Mouse (Mus musculus): ENCODE data around the gene Vmn1r160. TPM values are rescaled to one million over a fixed set of nuclear protein-coding genes. Genes with fewer than 3 reads are reported as not detected.
"Not testable (repeated sequence)": the region's sequence is repeated elsewhere in the genome, so short reads cannot be mapped to it uniquely, and the experiment has no call there.

Vmn1r160 gene
- total RNA-seq (2015) (not detected in 2 replicates), total RNA-seq (2017) (not detected in 2 replicates)

GRCm38 (mm10) chr7:22870924-22871323 lies at the start of gene Vmn1r160:
Gene Vmn1r160 (plus strand): TSS chr7:22871224.
- ATAC-seq (ENCODE audit: poor library complexity, severe bottlenecking), result not testable (repeated sequence)

DNA sequence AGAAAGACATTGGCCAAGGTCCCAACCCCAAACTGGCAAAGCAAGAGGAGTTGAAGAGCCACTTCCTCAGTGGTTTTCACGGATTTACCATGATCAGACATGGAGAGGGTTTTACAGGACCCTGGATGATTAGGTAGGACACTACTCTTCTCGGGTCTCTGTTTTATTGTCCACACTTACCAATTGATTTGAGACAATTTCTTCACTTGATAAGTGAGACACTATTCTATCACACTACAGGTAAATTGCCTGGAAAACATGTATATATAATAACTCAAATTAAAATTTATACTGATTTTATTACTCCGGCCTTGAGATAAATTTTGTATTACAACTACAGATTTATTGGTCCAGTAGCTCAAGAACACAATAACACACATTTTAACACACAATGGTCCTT lies 27.5 kb upstream of the Vmn1r160 start, which contains the start of gene Vmn1r159:
TSS of gene Vmn1r159 (minus strand) at position 101 of the 400 bp plus-strand sequence.
- not testable (repeated sequence) for ATAC-seq (ENCODE audit: poor library complexity, severe bottlenecking)

Other genes starting within 250 kb of the Vmn1r160 start
- not detected in 2 replicates for gene Vmn1r155, start 213.2 kb upstream of the Vmn1r160 start, total RNA-seq (2015)
- not detected in 2 replicates for gene Vmn1r155, start 213.2 kb upstream of the Vmn1r160 start, total RNA-seq (2017)
- not detected in 2 replicates for gene Gm8693, start 178.9 kb upstream of the Vmn1r160 start, total RNA-seq (2015)
- gene Gm8693, start 178.9 kb upstream of the Vmn1r160 start, total RNA-seq (2017), result not detected in 2 replicates
- gene Gm4567, start 151.5 kb upstream of the Vmn1r160 start, total RNA-seq (2015), result not detected in 2 replicates
- gene Gm4567, start 151.5 kb upstream of the Vmn1r160 start, total RNA-seq (2017), result not detected in 2 replicates
- not detected in 2 replicates for gene Vmn1r157, start 109.5 kb upstream of the Vmn1r160 start, total RNA-seq (2015)
- not detected in 2 replicates for gene Vmn1r157, start 109.5 kb upstream of the Vmn1r160 start, total RNA-seq (2017)
- not detected in 2 replicates for gene Vmn1r158, start 80.4 kb upstream of the Vmn1r160 start, total RNA-seq (2015)
- gene Vmn1r158, start 80.4 kb upstream of the Vmn1r160 start, total RNA-seq (2017), result not detected in 2 replicates
- not detected in 2 replicates for gene Vmn1r159, start 27.6 kb upstream of the Vmn1r160 start, total RNA-seq (2015)
- gene Vmn1r159, start 27.6 kb upstream of the Vmn1r160 start, total RNA-seq (2017), result not detected in 2 replicates
- not detected in 2 replicates for gene Gm4214, start 113.4 kb downstream of the Vmn1r160 start, total RNA-seq (2015)
- gene Gm4214, start 113.4 kb downstream of the Vmn1r160 start, total RNA-seq (2017), result not detected in 2 replicates
- gene Gm4216, start 148.7 kb downstream of the Vmn1r160 start, total RNA-seq (2015), result not detected in 2 replicates
- gene Gm4216, start 148.7 kb downstream of the Vmn1r160 start, total RNA-seq (2017), result not detected in 2 replicates
- not detected in 2 replicates for gene Vmn1r163, start 184.3 kb downstream of the Vmn1r160 start, total RNA-seq (2015)
- gene Vmn1r163, start 184.3 kb downstream of the Vmn1r160 start, total RNA-seq (2017), result not detected in 2 replicates
- gene Gm8720, start 196.2 kb downstream of the Vmn1r160 start, total RNA-seq (2015), result not detected in 2 replicates
- not detected in 2 replicates for gene Gm8720, start 196.2 kb downstream of the Vmn1r160 start, total RNA-seq (2017)

Measured in megakaryocyte, adult 5-6 weeks (primary cell).